Mouse (Mus musculus): ENCODE results near the gene Lss.

Lss gene

GRCm38 (mm10) chr10:76531375-76531774, at the start of gene Lss:
Gene Lss (plus strand): TSS chr10:76531588.
- peak; percentile 97 to 98 for DNase-seq

- no peak for DNase-seq
Observed at GRCm38 (mm10) chr10:76486302-76486701, 45.1 kb upstream of the Lss start.

GRCm38 (mm10) chr10:76488265-76488664, 43.1 kb upstream of the Lss start:
- DNase-seq, result no peak

GRCm38 (mm10) chr10:76489205-76489604, 42.2 kb upstream of the Lss start:
- DNase-seq, result no peak

- DNase-seq, result no peak
Observed at GRCm38 (mm10) chr10:76493527-76493926, 37.9 kb upstream of the Lss start.

- DNase-seq, result no peak
Observed at GRCm38 (mm10) chr10:76495501-76495900, 35.9 kb upstream of the Lss start.

- DNase-seq, result no peak
Observed at GRCm38 (mm10) chr10:76496366-76496765, 35.0 kb upstream of the Lss start.

- DNase-seq, result no peak
Observed at GRCm38 (mm10) chr10:76497522-76497921, 33.9 kb upstream of the Lss start.

- DNase-seq, result no peak
Observed at GRCm38 (mm10) chr10:76504271-76504943, 27.0 kb upstream of the Lss start.

GRCm38 (mm10) chr10:76505865-76506264, 25.5 kb upstream of the Lss start:
- DNase-seq, result no peak

- DNase-seq, result peak; percentile 44 to 77
Observed at GRCm38 (mm10) chr10:76512965-76513583, 18.3 kb upstream of the Lss start.

GRCm38 (mm10) chr10:76530922-76531321, 466 bp upstream of the Lss start:
- no peak for DNase-seq

GRCm38 (mm10) chr10:76531828-76532227, 440 bp downstream of the Lss start:
- DNase-seq, result no peak

- DNase-seq, result no peak
Observed at GRCm38 (mm10) chr10:76535526-76535925, 4.1 kb downstream of the Lss start.

GRCm38 (mm10) chr10:76537619-76538018, 6.2 kb downstream of the Lss start:
- DNase-seq, result no peak

GRCm38 (mm10) chr10:76541336-76542085, 10.1 kb downstream of the Lss start:
- no peak for DNase-seq

- no peak for DNase-seq
Observed at GRCm38 (mm10) chr10:76542636-76543375, 11.4 kb downstream of the Lss start.

GRCm38 (mm10) chr10:76546566-76546965, 15.2 kb downstream of the Lss start:
- peak in 1 of 2 experiments; percentile 30 for DNase-seq

GRCm38 (mm10) chr10:76548218-76548617, 16.8 kb downstream of the Lss start:
- DNase-seq, result no peak

- peak in 1 of 2 experiments; percentile 18 for DNase-seq
Observed at GRCm38 (mm10) chr10:76550458-76550857, 19.1 kb downstream of the Lss start.

GRCm38 (mm10) chr10:76551556-76551955, 20.2 kb downstream of the Lss start:
- DNase-seq, result no peak

GRCm38 (mm10) chr10:76554061-76554460, 22.7 kb downstream of the Lss start:
- DNase-seq, result no peak

- no peak for DNase-seq
Observed at GRCm38 (mm10) chr10:76561972-76562371, 30.6 kb downstream of the Lss start, which contains the start of gene Spatc1l. Gene Spatc1l (plus strand): TSS chr10:76562272.
